Mouse (Mus musculus) liver, postnatal 0 days (tissue): ENCODE measurements around the gene AU040320.

Experiments used
- CTCF ChIP-seq: sonication (generic); IDR thresholded peaks from 2 replicates; pipeline ENCODE4 v1.5.1; 2016; ENCODE audit warnings: antibody characterized with exemption, low read depth
- EP300 ChIP-seq: IDR thresholded peaks from 2 replicates; pipeline ENCODE4 v1.6.1; 2016; ENCODE audit warnings: antibody characterized with exemption, low read depth, mild to moderate bottlenecking

- TF ChIP-seq CTCF (no peak), EP300 (no peak)
Observed at GRCm38 (mm10) chr4:126770831-126771230, 17.5 kb downstream of the AU040320 start.
